Mouse (Mus musculus) cerebellum, adult 9-10 months (tissue): ENCODE data around the gene Nlrc5.

Source experiments
- DNase-seq: peaks from one replicate; pipeline ENCODE4 v3.0.0; 2022

Gene Nlrc5

GRCm38 (mm10) chr8:94532525-94532872 is 98.3 kb downstream of the Nlrc5 start:
- DNase-seq, result no peak

DNA sequence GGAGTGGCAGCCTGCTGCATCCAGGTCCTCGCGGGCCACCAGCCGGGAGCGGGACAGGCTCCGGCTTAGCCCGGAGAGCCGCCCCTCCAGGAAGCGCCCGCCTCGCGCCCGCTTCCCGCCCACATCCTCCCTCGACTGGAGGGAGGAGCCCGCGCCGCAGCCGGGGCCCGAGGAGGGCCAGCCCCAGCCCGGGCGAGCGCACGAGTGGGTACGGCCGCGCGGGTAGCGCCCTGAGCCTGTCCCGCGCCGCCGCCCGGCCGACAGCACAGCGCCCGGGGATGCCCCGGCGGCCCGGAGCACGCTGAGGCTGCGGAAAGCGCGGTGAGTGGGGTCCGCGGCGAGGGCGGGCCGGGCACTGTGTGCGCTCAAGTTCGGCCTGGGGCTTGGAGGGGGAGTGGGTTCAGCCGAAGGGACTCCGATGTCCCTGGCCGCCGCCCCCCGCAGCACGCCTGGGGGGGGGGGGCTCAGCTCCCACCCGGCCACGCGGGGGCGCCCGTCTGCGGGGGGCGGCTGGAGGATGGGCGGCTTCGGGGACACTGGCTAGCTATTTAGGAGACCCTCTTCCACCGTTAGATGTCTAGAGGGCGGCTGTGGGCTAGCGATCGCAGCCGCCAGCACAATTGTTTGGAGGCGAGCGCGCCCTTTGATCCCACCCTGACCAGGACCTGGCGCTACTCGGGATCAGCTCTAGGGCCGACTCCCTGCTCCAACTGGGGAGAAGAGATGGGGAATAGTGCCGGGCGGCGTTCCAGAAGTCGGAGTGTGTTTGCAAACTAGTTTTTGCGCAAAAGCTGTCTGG is 98.9 kb downstream of the Nlrc5 start, which contains the start of gene Cpne2:
TSS of gene Cpne2 (plus strand) at position 118 of the 799 bp plus-strand sequence.
- no peak for DNase-seq

GRCm38 (mm10) chr8:94534612-94535011 is 100.5 kb downstream of the Nlrc5 start:
- DNase-seq, result no peak

GRCm38 (mm10) chr8:94535631-94536030 is 101.5 kb downstream of the Nlrc5 start:
- DNase-seq, result no peak

GRCm38 (mm10) chr8:94537456-94537855 is 103.3 kb downstream of the Nlrc5 start:
- no peak for DNase-seq

GRCm38 (mm10) chr8:94540025-94540424 is 105.9 kb downstream of the Nlrc5 start:
- no peak for DNase-seq

DNA sequence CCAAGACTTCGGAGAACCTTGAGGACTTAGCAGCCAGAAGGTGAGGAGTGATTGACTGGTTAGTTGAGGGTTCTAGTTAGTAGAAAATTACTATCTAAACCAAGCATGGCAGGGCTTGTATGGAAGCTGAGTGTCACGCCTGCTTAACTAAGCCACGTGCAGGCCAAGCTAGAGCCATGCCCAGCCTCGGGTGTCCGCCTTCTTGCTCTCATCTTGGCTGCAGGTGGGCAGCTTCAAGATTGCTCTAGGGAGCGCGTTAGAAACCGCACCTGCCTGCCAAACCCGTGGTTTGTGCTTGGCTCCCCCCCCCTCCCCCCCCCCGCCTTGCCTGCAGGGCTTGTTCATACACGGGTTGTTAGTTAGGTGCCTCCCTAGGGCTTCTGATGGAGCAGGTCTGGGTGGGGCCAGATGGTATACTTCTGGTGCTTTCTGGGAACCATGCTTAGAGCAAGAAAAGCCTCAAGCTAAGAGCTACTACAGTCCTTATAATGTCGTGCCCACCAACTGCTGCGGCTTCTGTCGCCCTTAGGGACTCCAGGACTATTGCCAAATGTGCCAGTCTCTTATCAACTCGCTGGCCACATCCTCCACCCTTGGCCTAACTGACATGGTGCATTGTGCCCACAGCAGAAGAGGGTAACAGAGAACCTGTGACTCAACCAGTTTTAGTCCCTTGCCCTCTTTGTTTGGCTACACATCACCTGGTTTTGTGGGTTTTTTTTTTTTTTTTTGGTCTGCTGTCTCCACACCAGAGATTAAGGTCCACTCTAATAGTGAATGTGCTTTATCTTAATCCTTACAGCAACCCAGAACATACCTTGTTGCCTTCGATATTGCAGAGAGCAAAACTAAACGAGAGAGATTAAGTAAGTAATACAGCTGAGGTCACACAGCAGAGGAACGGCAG is 107.0 kb downstream of the Nlrc5 start:
- no peak for DNase-seq

DNA sequence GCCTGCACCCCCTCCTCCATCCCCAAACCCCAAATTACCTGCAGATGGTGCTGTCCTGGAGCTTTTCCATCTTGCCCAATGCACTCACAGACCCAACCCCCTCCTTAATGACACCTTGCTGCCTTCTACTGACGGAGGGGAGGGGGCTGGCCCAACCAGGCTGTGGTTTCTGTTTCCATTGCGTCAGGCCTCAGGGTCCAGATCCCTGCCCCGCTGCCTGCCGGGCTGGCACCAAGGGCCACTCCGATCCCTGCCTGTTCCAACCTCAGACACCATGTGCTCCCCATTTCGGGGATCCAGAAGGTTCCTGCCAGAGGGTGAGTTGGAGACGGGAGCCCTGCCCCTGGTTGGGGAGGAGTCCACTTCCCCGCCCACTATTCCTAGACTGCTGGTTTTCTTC is 109.8 kb downstream of the Nlrc5 start:
- DNase-seq, result no peak

DNA sequence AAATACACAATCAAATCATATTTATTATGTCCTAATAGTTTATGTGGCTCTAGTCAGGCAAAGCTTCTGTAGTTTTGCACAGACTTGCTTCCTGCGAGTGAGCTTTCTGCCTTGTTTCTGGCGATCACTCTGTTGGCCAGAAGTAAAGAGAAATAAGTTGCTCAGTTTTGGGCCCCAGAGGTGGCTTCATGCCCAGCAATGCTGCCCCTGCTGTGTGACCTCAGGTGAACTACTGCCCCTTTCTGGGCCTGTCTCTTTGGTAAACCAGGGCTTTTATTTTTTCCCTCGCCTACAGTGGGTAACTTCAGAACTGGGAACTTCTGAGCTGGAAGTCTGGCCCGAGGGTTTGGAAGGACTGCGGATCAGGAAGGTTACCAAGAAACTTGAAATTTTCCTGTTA is 114.9 kb downstream of the Nlrc5 start:
- no peak for DNase-seq

DNA sequence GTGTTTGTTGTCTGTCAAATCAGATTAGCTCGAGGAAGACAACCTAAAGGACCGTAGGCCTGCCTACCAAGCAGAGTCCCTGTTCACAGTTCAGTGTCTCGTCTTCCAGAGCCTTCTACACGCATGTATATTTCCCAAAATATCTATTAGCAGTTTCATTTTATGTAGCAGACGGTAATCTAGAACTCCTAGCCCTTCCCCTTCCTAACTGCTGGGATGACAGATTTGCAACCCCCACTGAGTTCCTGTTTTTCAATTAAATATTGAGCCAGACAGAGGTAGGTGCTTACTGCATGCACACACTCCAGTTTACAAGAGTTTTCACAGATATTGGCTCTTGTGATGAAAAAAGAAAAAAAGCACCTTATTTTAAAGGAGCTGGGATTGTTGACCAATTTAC is 115.3 kb downstream of the Nlrc5 start:
- DNase-seq, result no peak

DNA sequence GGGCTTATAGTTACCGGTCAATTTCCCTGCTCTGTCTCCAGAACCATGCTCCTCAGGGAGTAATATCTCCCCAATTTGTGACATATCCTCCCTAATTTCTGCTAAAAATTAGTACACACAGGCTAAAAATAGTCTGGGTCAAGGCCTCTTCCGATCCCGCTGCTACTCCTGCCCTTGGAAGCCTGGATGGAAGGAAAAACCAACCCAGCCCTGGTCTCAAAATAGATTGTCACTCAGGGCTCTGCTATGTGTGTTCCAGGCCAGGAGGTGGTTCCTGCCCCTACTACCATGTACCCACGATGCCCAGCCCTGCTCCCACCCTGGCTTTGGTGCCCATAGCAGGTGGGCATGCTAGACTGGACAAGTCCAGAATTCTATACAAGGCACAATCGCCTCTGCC is 115.8 kb downstream of the Nlrc5 start:
- no peak for DNase-seq

- peak; percentile 36 for DNase-seq
These were observed 117.6 kb downstream of the Nlrc5 start for GRCm38 (mm10) chr8:94551471-94552422.

GRCm38 (mm10) chr8:94552696-94553095 is 118.5 kb downstream of the Nlrc5 start:
- no peak for DNase-seq

DNA sequence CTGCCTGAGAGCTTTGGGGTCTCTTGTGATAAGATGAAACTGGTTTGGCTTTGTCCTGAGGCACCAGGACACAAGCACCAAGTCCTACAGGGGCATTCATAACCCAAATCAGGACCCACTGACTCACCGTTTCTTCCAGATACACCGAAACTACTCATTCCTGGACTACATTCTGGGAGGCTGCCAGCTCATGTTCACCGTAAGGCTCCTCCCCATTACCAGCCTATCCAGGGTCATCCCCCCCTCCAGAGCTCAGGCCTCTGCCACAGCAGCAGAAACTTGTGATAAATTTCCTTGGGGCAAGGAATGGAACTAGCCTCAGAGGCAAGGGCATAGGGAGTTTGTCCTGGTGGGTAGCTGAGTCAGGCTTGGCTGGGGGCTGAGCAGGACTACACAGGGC is 123.1 kb downstream of the Nlrc5 start:
- no peak for DNase-seq

DNA sequence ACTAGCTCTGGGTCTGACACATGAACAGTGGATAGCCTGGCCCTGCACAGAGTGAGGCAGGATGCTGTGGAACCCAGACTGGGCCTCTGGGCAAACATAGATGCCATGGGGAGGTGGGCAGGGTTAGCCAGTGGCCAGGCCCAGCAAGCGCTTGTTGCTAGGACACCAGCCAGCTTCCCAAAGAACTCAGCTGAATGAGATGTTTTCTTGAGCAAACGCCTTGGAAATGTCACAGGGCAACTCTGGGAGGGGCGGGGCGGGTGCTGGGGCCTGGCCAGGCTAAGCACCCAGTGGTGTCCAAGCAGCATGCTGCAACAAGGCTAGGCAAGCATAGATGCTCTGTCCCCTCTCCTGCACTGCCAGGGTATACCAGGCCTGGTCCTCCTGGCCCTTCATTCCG is 127.1 kb downstream of the Nlrc5 start:
- no peak for DNase-seq

- DNase-seq, result no peak
These were observed 130.3 kb downstream of the Nlrc5 start for GRCm38 (mm10) chr8:94564421-94564820.

DNA sequence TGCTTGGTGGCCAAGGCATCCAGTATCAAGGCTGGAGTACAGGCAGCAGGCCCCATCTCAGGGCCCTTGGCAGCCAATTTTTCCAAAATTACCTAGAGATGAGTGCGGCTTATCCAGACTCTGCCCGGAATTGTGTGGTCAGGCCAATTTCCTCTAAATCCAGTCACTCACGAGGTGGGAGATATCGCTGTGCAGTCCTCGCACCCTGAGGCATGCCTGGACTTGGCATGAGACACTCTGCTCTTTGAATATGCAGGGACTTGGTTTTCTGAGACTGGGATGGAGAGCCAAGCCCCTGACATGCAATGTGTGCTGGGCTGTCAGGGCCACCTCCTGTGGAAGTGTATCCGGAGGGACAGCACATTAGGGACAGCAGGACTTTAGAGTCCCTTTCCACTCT is 131.9 kb downstream of the Nlrc5 start:
- DNase-seq, result no peak

- no peak for DNase-seq
These were observed 132.4 kb downstream of the Nlrc5 start for GRCm38 (mm10) chr8:94566446-94567158.

DNA sequence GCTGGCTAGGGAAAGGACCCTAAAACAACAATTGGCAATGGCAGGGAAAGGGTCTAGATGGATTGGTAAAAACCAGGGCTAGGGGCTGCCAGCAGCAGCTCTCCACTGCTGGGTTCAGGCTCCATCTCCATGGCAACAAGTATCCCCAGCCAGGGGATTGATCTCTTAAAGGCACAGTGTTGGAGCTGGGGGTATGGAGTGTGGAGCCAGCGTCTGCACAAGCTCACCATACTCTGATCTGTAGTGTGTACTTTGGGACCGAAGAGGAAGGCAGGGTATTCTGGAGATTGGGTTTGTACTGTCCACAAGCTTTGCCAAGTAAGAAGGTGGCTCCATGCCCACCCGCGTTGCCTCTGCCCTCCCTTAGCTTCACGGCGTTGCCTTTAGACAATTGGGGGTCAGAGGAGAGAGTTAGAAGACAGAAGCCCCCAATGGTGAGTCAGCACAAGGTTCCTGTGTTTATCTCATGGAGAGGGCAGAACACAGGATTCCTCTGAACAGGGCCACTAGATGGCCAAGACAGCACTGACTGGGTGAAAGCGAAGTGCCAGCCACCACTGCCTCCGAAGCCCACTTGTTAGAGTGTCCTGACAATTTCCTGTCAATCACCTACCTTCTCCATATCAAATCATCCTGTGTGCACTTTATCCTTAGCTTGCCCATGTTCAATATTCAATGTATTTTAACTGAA is 133.1 kb downstream of the Nlrc5 start:
- DNase-seq, result no peak

DNA sequence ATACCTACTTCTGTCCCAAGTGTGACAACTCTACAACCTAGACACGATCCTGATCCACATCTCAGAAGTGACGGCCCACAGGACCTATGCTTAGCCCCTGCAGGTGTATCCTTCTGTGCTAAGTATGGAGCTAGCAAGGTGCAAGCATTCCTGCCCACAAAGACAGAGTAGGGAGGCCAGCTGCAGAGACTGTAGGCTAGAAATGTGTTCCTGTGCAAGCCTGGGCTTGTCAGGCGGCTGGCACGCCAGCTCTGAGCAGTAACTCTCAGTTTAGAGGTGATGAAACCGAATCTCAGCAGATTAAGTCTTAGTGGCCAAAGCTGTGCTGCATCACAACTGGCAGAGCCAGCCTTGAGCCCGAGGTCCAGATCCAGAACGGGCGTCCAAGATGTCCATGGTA is 133.9 kb downstream of the Nlrc5 start:
- DNase-seq, result no peak

DNA sequence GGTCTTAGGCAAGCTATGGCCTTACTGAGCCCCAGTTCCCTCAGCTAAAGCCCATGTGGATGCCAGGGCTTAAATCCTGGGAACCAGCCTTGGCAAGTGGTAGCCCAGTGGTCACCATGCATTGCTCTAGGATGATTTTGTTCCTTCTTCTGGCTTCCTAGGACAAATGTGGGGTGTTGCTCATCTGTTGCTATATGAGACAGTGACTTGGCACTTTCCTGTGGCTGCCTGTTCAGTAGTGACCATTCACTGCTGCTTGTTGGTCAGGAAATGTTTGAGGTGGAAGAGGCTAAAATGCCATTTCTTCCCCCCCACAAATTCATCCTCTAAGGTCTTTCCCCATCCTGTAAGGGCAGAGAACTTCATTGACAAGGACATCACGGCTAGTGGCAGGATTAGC is 135.3 kb downstream of the Nlrc5 start:
- no peak for DNase-seq

GRCm38 (mm10) chr8:94571896-94572295 is 137.7 kb downstream of the Nlrc5 start:
- no peak for DNase-seq
